Comparison of ENCODE assay signal across 25 mouse cellular contexts in genomic region chr19:45653986-45654385, GRCm38 (mm10). TPM values are rescaled to one million over a fixed set of nuclear protein-coding genes. Genes with fewer than 3 reads are reported as not detected.
DNase-seq lines count a peak whose midpoint lies in the region; ATAC-seq and TF ChIP-seq lines count a peak whose summit lies in the region.
"Had no signal": no experiment of that assay in that cellular context is flagged by ENCODE, and none has a peak within 500 bp of the region (broad histone marks: within the 10 kb centered on the region; RNA-seq: fewer than 3 reads in every experiment).

No protein-coding gene starts in this region.

- no peak for TF ChIP-seq EP300 in MEL (IDR thresholded peaks at IDR 0.05; ENCODE audit: low read depth in 1 of 2, low read length in 2 of 2)

- no peak for DNase-seq in liver, embryonic 13.5 days
- no peak for DNase-seq in liver, embryonic 11.5 days (ENCODE audit: low spot score)
- DNase-seq in MEL (ENCODE audit: low read depth, low spot score) = no peak
- peak; percentile 86 for DNase-seq in Muller cell, postnatal 12 days (ENCODE audit: inconsistent ontology term)
- DNase-seq in retina, embryonic 14.5 days (ENCODE audit: low spot score) = peak; percentile 27
- DNase-seq in kidney, adult 9 months = no peak
- DNase-seq: adrenal gland, adult 2 months; adrenal gland, postnatal 14 days; cerebellum, adult 11-12 months; cerebellum, adult 9-10 months; cerebellum, postnatal 14 days; gastrocnemius, postnatal 10 days; gastrocnemius, postnatal 36 days; heart, postnatal 10 days; heart, postnatal 36 days had no signal

- no peak overlapping the region for H3K4me3 ChIP-seq in liver, embryonic 13.5 days (replicated peaks)
- H3K4me3 ChIP-seq in liver, embryonic 11.5 days (ENCODE audit: low read depth, low read length) = no peak overlapping the region
- H3K4me3 ChIP-seq in MEL (ENCODE audit: control insufficient read depth in 1 of 2, insufficient read depth in 1 of 2, low read depth in 2 of 2, low read length in 2 of 2) = no peak overlapping the region
- H3K4me3 ChIP-seq: forebrain, embryonic 10.5 days; forebrain, embryonic 13.5 days; heart, embryonic 12.5 days; heart, embryonic 15.5 days; hindbrain, embryonic 10.5 days; hindbrain, embryonic 13.5 days had no signal

- no peaks in the 10 kb centered on the region for H3K36me3 ChIP-seq in liver, embryonic 13.5 days
- no peaks in the 10 kb centered on the region for H3K36me3 ChIP-seq in liver, embryonic 11.5 days (ENCODE audit: control insufficient read depth, insufficient read depth, low read length)
- H3K36me3 ChIP-seq in MEL (ENCODE audit: control insufficient read depth in 1 of 2, insufficient read depth in 2 of 2, low read length in 2 of 2) = peaks cover 0 to 29% of the 10 kb centered on the region in 2 experiments; a peak in 2 of 4 replicates
- H3K36me3 ChIP-seq: forebrain, embryonic 10.5 days; heart, embryonic 15.5 days; hindbrain, embryonic 10.5 days; hindbrain, embryonic 13.5 days had no signal

- no peak overlapping the region for H3K9ac ChIP-seq in liver, embryonic 13.5 days
- no peak overlapping the region for H3K9ac ChIP-seq in liver, embryonic 11.5 days (ENCODE audit: low read depth, low read length)
- no peak overlapping the region for H3K9ac ChIP-seq in MEL (ENCODE audit: control insufficient read depth, low read depth, low read length, poor library complexity, severe bottlenecking)
- H3K9ac ChIP-seq: forebrain, embryonic 13.5 days; heart, embryonic 12.5 days; heart, embryonic 15.5 days; hindbrain, embryonic 13.5 days had no signal

- H3K27ac ChIP-seq in liver, embryonic 13.5 days = peak overlapping the region; percentile 40
- no peak overlapping the region for H3K27ac ChIP-seq in liver, embryonic 11.5 days (ENCODE audit: low read depth, low read length)
- no peak overlapping the region for H3K27ac ChIP-seq in MEL (ENCODE audit: control insufficient read depth, low read depth, low read length)
- H3K27ac ChIP-seq: forebrain, embryonic 10.5 days; forebrain, embryonic 13.5 days; heart, embryonic 15.5 days; hindbrain, embryonic 10.5 days; hindbrain, embryonic 13.5 days; hindbrain, postnatal 0 days had no signal

- no peaks in the 10 kb centered on the region for H3K9me3 ChIP-seq in liver, embryonic 13.5 days (replicated peaks)
- no peaks in the 10 kb centered on the region for H3K9me3 ChIP-seq in liver, embryonic 11.5 days (ENCODE audit: control insufficient read depth, low read length)
- H3K9me3 ChIP-seq in MEL (replicated peaks; ENCODE audit: insufficient read depth, low read length) = no peaks in the 10 kb centered on the region
- H3K9me3 ChIP-seq: forebrain, embryonic 10.5 days; forebrain, embryonic 13.5 days; heart, embryonic 15.5 days; hindbrain, embryonic 10.5 days; hindbrain, embryonic 13.5 days had no signal

- no peak overlapping the region for H3K4me2 ChIP-seq in liver, embryonic 13.5 days
- no peak overlapping the region for H3K4me2 ChIP-seq in liver, embryonic 11.5 days
- H3K4me2 ChIP-seq: forebrain, embryonic 13.5 days; heart, embryonic 12.5 days; heart, embryonic 15.5 days; hindbrain, embryonic 13.5 days had no signal

- no peak for ATAC-seq in liver, embryonic 13.5 days (ENCODE audit: low read depth)
- ATAC-seq in liver, embryonic 11.5 days (replicated peaks; ENCODE audit: low FRiP score) = no peak
- no peak for ATAC-seq in CD4-positive, CD25-positive, alpha-beta regulatory T cell, adult 4 months
- ATAC-seq: forebrain, embryonic 13.5 days; forebrain, embryonic 16.5 days; hindbrain, postnatal 0 days; inflammation-experienced regulatory T-cells, adult 6 months had no signal

- no peak for TF ChIP-seq POLR2A in MEL (IDR thresholded peaks at IDR 0.05; ENCODE audit: control insufficient read depth in 1 of 2, insufficient read depth in 1 of 2, low read depth in 1 of 2, low read length in 2 of 2, poor library complexity in 1 of 2)

- no peaks in the 10 kb centered on the region for H3K27me3 ChIP-seq in liver, embryonic 13.5 days
- H3K27me3 ChIP-seq in liver, embryonic 11.5 days (replicated peaks; ENCODE audit: control insufficient read depth, insufficient read depth, low read length) = no peaks in the 10 kb centered on the region
- H3K27me3 ChIP-seq in MEL (ENCODE audit: control insufficient read depth in 1 of 2, insufficient read depth in 2 of 2, low read length in 2 of 2) = no peaks in the 10 kb centered on the region
- H3K27me3 ChIP-seq: heart, embryonic 12.5 days; heart, embryonic 15.5 days; hindbrain, embryonic 13.5 days had no signal

- peaks cover 4% of the 10 kb centered on the region for H3K79me2 ChIP-seq in MEL (ENCODE audit: control insufficient read depth, insufficient read depth, low read length, poor library complexity)

- H3K4me1 ChIP-seq in liver, embryonic 13.5 days (replicated peaks) = peaks cover 64% of the 10 kb centered on the region
- peaks cover 23% of the 10 kb centered on the region for H3K4me1 ChIP-seq in liver, embryonic 11.5 days (replicated peaks; ENCODE audit: control insufficient read depth, insufficient read depth, low read length)
- peaks cover 21 to 24% of the 10 kb centered on the region in 2 experiments for H3K4me1 ChIP-seq in MEL (ENCODE audit: control insufficient read depth in 1 of 2, insufficient read depth in 2 of 2, low read length in 2 of 2)

- 85% methylated on average over 6 of the region's 6 CpGs for WGBS in liver, embryonic 13.5 days (ENCODE audit: insufficient replicate concordance)
- 87% methylated on average over 6 of the region's 6 CpGs for WGBS in liver, embryonic 11.5 days

- no peak for TF ChIP-seq CTCF in MEL (IDR thresholded peaks at IDR 0.05 in 2 of 3, conservative IDR thresholded peaks at IDR 0.05 in 1 of 3; ENCODE audit: control insufficient read depth in 1 of 3, insufficient read depth in 1 of 3, low read depth in 2 of 3, low read length in 3 of 3, poor library complexity in 1 of 3, severe bottlenecking in 1 of 3)

- TF ChIP-seq RAD21 in MEL (IDR thresholded peaks at IDR 0.05; ENCODE audit: low read depth, low read length) = no peak

TF ChIP-seq in MEL, 35 proteins besides CTCF, POLR2A, EP300 and RAD21:
- TF ChIP-seq TCF12 (IDR thresholded peaks at IDR 0.05; ENCODE audit: low read depth, low read length) (no peak), POLR2AphosphoS2 (IDR thresholded peaks at IDR 0.05; ENCODE audit: low read length) (peak; percentile 17; the same call in 1 of the 2 replicates), NELFE (IDR thresholded peaks at IDR 0.05; ENCODE audit: low read depth, low read length) (no peak)
TF ChIP-seq in MEL: peak in this region for 1.

RNA-seq across cellular contexts. Expression of gene Fbxw4, which starts 6.1 kb away (rescaled TPM):
- 1.9 and 2.3 TPM in 2 replicates for polyA plus RNA-seq in liver, embryonic 13.5 days (2015; fragmentation: Nextera tagmentation; extraction: Ambion mirVana)
- polyA plus RNA-seq in liver, embryonic 11.5 days (2014; fragmentation: Nextera tagmentation; extraction: Ambion mirVana) = 3.0 and 5.0 TPM in 2 replicates
- 9.4 and 12.4 TPM in 2 replicates for total RNA-seq in MEL (2012; rRNA removed)
- polyA plus RNA-seq in MEL (2012; ENCODE audit: insufficient read depth in 1 of 2, insufficient read length in 2 of 2, low read depth in 1 of 2, low replicate concordance in 2 of 2, missing spikeins in 1 of 2) = 10 to 100 TPM in 1 of 2 experiments, not detected in 1; 45.3 TPM
- polyA plus RNA-seq in CD4-positive, CD25-positive, alpha-beta regulatory T cell, adult 4 months (2017; shearing (Covaris generic)) = 10 to 100 TPM; 11.4 to 15.5 TPM

Comparison
In these comparisons a context has a peak if more than half of its experiments do, and no peak if none do; other contexts are left out.
1. DNase-seq: peak in Muller cell, postnatal 12 days (single experiment) and retina, embryonic 14.5 days (single experiment); none in liver, embryonic 13.5 days (single experiment), liver, embryonic 11.5 days (single experiment), MEL (single experiment) and kidney, adult 9 months (single experiment).